10 mouse cellular contexts compared by ENCODE assay signal in the genomic region with DNA sequence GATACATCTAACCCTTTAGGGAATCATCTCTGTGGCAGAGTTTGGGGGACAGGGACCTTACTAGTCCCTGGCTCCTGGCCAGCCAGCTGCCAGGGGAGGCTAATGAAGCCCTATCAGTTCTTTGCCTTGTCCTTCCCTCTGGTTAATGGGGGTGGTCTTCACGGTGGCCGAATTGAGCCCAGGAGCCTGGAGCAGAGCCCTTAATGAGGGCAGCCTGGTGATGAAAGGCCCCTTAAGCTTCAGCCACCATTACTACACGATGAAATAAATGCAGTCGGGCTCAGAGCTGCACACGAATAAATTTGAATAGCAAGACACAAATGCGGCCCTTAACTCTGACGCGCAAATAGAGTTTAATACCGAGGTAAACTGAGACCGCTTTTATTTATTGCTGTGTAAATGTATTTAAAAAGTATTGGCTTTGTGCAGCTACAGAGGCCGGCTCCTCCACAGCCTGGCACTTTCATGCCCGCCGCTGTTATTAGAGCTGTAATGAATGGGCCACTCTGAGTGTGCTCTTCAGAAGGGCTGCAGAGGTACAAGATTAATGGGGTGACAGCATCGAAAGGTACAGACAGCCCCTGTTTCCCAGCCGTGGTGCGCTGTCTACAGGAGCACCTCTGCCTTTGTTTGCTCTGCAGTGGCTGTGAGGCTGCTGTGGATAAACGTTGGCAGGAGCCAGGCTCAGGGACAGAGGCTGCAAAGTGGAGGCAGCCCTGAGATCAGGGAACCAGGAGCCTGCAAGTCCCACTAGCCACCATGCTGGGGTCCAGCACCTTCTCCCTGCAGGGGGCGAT.
DNase-seq lines count a peak whose midpoint lies in the region; ATAC-seq and TF ChIP-seq lines count a peak whose summit lies in the region.
"Had no signal": no experiment of that assay in that cellular context is flagged by ENCODE, and none has a peak within 500 bp of the region (broad histone marks: within the 10 kb centered on the region; RNA-seq: fewer than 3 reads in every experiment).

No protein-coding gene starts in this region.

- no peaks in the 10 kb centered on the region for H3K36me3 ChIP-seq in kidney, postnatal 0 days (ENCODE audit: insufficient read depth, low read length)
- no peaks in the 10 kb centered on the region for H3K36me3 ChIP-seq in kidney, embryonic 14.5 days (ENCODE audit: control insufficient read depth, insufficient read depth, low read length)
- no peaks in the 10 kb centered on the region for H3K36me3 ChIP-seq in forebrain, embryonic 14.5 days (ENCODE audit: control insufficient read depth, insufficient read depth, low read length)
- H3K36me3 ChIP-seq in limb, embryonic 11.5 days (ENCODE audit: control insufficient read depth, insufficient read depth, low read length), result no peaks in the 10 kb centered on the region
- H3K36me3 ChIP-seq in neural tube, embryonic 15.5 days, result no peaks in the 10 kb centered on the region

- H3K4me2 ChIP-seq in kidney, postnatal 0 days (ENCODE audit: low read length), result no peak overlapping the region
- no peak overlapping the region for H3K4me2 ChIP-seq in kidney, embryonic 14.5 days (replicated peaks; ENCODE audit: low read depth, low read length)
- H3K4me2 ChIP-seq in forebrain, embryonic 14.5 days (ENCODE audit: low read length), result peak overlapping the region; percentile 8; the same call in 1 of the 2 replicates
- H3K4me2 ChIP-seq in limb, embryonic 11.5 days (ENCODE audit: low read depth, severe bottlenecking), result no peak overlapping the region
- H3K4me2 ChIP-seq in neural tube, embryonic 15.5 days, result no peak overlapping the region

- no peak overlapping the region for H3K9ac ChIP-seq in kidney, postnatal 0 days (ENCODE audit: low read depth, low read length)
- H3K9ac ChIP-seq in kidney, embryonic 14.5 days (ENCODE audit: low read depth, low read length), result no peak overlapping the region; the same call in 1 of the 2 replicates
- peak overlapping the region; percentile 29; the same call in 1 of the 2 replicates for H3K9ac ChIP-seq in forebrain, embryonic 14.5 days (ENCODE audit: low read length)
- no peak overlapping the region for H3K9ac ChIP-seq in limb, embryonic 11.5 days (ENCODE audit: low read length)
- H3K9ac ChIP-seq in neural tube, embryonic 15.5 days (replicated peaks), result peak overlapping the region; percentile 6; the same call in 1 of the 2 replicates
- H3K9ac ChIP-seq: liver, embryonic 14.5 days had no signal

- H3K4me1 ChIP-seq in kidney, postnatal 0 days (replicated peaks; ENCODE audit: insufficient read depth, low read length), result 0 out of 2 replicates have a peak, but pooled peaks cover 6% of the 10 kb centered on the region
- H3K4me1 ChIP-seq in kidney, embryonic 14.5 days (ENCODE audit: control insufficient read depth, insufficient read depth, low read length), result peaks cover 25% of the 10 kb centered on the region
- peaks cover 36% of the 10 kb centered on the region for H3K4me1 ChIP-seq in forebrain, embryonic 14.5 days (ENCODE audit: control insufficient read depth, insufficient read depth, low read length)
- peaks cover 36% of the 10 kb centered on the region for H3K4me1 ChIP-seq in limb, embryonic 11.5 days (ENCODE audit: control insufficient read depth, insufficient read depth, low read length)
- H3K4me1 ChIP-seq in neural tube, embryonic 15.5 days, result peaks cover 50% of the 10 kb centered on the region

- no peaks in the 10 kb centered on the region for H3K9me3 ChIP-seq in kidney, postnatal 0 days (replicated peaks; ENCODE audit: low read length)
- H3K9me3 ChIP-seq in kidney, embryonic 14.5 days (ENCODE audit: control insufficient read depth, low read length), result no peaks in the 10 kb centered on the region
- H3K9me3 ChIP-seq in forebrain, embryonic 14.5 days (replicated peaks; ENCODE audit: control insufficient read depth, low read length), result no peaks in the 10 kb centered on the region
- H3K9me3 ChIP-seq in limb, embryonic 11.5 days (ENCODE audit: control insufficient read depth, low read length), result no peaks in the 10 kb centered on the region
- H3K9me3 ChIP-seq in neural tube, embryonic 15.5 days (replicated peaks), result no peaks in the 10 kb centered on the region

- no peak overlapping the region for H3K27ac ChIP-seq in kidney, postnatal 0 days
- no peak overlapping the region for H3K27ac ChIP-seq in kidney, embryonic 14.5 days (ENCODE audit: low read depth, low read length)
- peak overlapping the region; percentile 80 for H3K27ac ChIP-seq in forebrain, embryonic 14.5 days (ENCODE audit: low read depth, low read length)
- peak overlapping the region; percentile 68 for H3K27ac ChIP-seq in limb, embryonic 11.5 days (replicated peaks; ENCODE audit: low read depth, low read length)
- peak overlapping the region; percentile 72 for H3K27ac ChIP-seq in neural tube, embryonic 15.5 days (replicated peaks)
- H3K27ac ChIP-seq: liver, embryonic 14.5 days had no signal

- no peak overlapping the region for H3K4me3 ChIP-seq in kidney, postnatal 0 days (replicated peaks; ENCODE audit: low read depth, low read length)
- H3K4me3 ChIP-seq in kidney, embryonic 14.5 days (ENCODE audit: low read length), result no peak overlapping the region
- H3K4me3 ChIP-seq in forebrain, embryonic 14.5 days (ENCODE audit: low read depth, low read length), result no peak overlapping the region
- H3K4me3 ChIP-seq in limb, embryonic 11.5 days (ENCODE audit: low read depth, low read length), result no peak overlapping the region
- no peak overlapping the region for H3K4me3 ChIP-seq in neural tube, embryonic 15.5 days (replicated peaks)

- 43% methylated on average over 18 of the region's 18 CpGs for WGBS in kidney, postnatal 0 days
- 46% methylated on average over 18 of the region's 18 CpGs for WGBS in kidney, embryonic 14.5 days
- 10% methylated on average over 18 of the region's 18 CpGs for WGBS in forebrain, embryonic 14.5 days
- 19% methylated on average over 18 of the region's 18 CpGs for WGBS in limb, embryonic 11.5 days
- 21% methylated on average over 18 of the region's 18 CpGs for WGBS in neural tube, embryonic 15.5 days

- ATAC-seq in kidney, postnatal 0 days (replicated peaks; ENCODE audit: low FRiP score, low read depth), result no peak
- no peak for ATAC-seq in kidney, embryonic 14.5 days (ENCODE audit: low FRiP score, low TSS enrichment)
- ATAC-seq in forebrain, embryonic 14.5 days, result peak; percentile 51
- ATAC-seq in limb, embryonic 11.5 days (ENCODE audit: insufficient number of reproducible peaks, low FRiP score, low TSS enrichment, low read depth), result 0 out of 2 replicates have a peak, but pooled peaks have one; percentile 49
- ATAC-seq in neural tube, embryonic 15.5 days (ENCODE audit: low FRiP score), result no peak

- H3K27me3 ChIP-seq in kidney, postnatal 0 days (ENCODE audit: insufficient read depth, low read length), result no peaks in the 10 kb centered on the region
- no peaks in the 10 kb centered on the region for H3K27me3 ChIP-seq in kidney, embryonic 14.5 days (ENCODE audit: control insufficient read depth, insufficient read depth, low read length)
- H3K27me3 ChIP-seq in forebrain, embryonic 14.5 days (replicated peaks; ENCODE audit: control insufficient read depth, insufficient read depth, low read length), result no peaks in the 10 kb centered on the region
- no peaks in the 10 kb centered on the region for H3K27me3 ChIP-seq in limb, embryonic 11.5 days (ENCODE audit: control insufficient read depth, insufficient read depth, low read length)
- H3K27me3 ChIP-seq in neural tube, embryonic 15.5 days (replicated peaks), result no peaks in the 10 kb centered on the region

- peak; percentile 43 for TF ChIP-seq CTCF in kidney, postnatal 0 days (IDR thresholded peaks at IDR 0.05; ENCODE audit: low read depth)

- no peak for DNase-seq in kidney, postnatal 0 days (ENCODE audit: low spot score)
- DNase-seq in forebrain, embryonic 14.5 days (ENCODE audit: low spot score), result peak; percentile 58
- peak; percentile 70 for DNase-seq in limb, embryonic 11.5 days (ENCODE audit: low spot score)
- DNase-seq in right cerebral cortex, postnatal 25 days, result no peak
- no peak for DNase-seq in cerebellum, adult 9-11 months
- DNase-seq in heart, adult 8-10 months (ENCODE audit: low spot score), result no peak
- DNase-seq: heart, postnatal 4 days had no signal

Comparison
In these comparisons a context has a peak if more than half of its experiments do, and no peak if none do; other contexts are left out.
1. ATAC-seq: peak in forebrain, embryonic 14.5 days (single experiment) and limb, embryonic 11.5 days (single experiment); none in kidney, postnatal 0 days (single experiment), kidney, embryonic 14.5 days (single experiment) and neural tube, embryonic 15.5 days (single experiment).
2. DNase-seq: peak in forebrain, embryonic 14.5 days (single experiment) and limb, embryonic 11.5 days (single experiment); none in kidney, postnatal 0 days (single experiment), right cerebral cortex, postnatal 25 days (single experiment), cerebellum, adult 9-11 months (single experiment) and heart, adult 8-10 months (single experiment).
3. H3K27ac ChIP-seq: peak in forebrain, embryonic 14.5 days (single experiment), limb, embryonic 11.5 days (single experiment) and neural tube, embryonic 15.5 days (single experiment); none in kidney, postnatal 0 days (single experiment) and kidney, embryonic 14.5 days (single experiment).
4. H3K9ac ChIP-seq: peak in forebrain, embryonic 14.5 days (single experiment) and neural tube, embryonic 15.5 days (single experiment); none in kidney, postnatal 0 days (single experiment), kidney, embryonic 14.5 days (single experiment) and limb, embryonic 11.5 days (single experiment).